Comparison of ENCODE assay signal across 8 mouse cellular contexts in the genomic region with DNA sequence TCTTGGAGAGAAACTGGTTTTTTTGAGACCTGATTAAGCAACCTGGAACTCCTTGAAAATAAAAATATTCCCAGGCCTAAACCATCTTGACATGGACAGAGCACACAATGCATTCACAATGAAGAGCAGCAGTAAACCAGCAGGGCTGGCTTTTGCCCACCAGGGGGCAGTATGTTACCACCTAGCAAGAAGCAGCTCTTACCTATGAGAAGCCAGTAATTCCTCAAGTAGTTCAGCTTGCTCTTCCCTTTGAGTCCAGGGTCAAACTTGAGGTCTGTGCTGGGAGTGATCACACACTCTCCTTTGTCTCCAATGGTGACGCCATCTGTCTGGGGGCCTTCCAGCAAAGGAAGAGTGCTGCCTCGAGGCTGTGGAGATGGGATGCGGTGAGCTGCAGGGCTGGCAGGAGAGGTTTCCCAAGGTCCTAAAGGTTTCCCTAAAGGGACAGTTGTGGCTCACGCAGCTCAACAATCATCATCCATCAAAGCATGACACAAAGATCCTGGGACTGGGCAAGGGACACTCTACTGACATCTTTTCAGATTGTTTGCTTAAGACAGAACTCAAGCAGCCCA. TPM values are rescaled to one million over a fixed set of nuclear protein-coding genes. Genes with fewer than 3 reads are reported as not detected.
A peak's percentile ranks its signal among the peaks of the same experiment; 100 is the strongest.
DNase-seq lines count a peak whose midpoint lies in the region; ATAC-seq lines count a peak whose summit lies in the region.

No protein-coding gene starts in this region.

- H3K9ac ChIP-seq in intestine, embryonic 14.5 days (ENCODE audit: low read length): no peak overlapping the region

- DNase-seq in WW6 (ENCODE audit: low read depth, low spot score): peak; percentile 71
- DNase-seq in cerebellum, postnatal 25 days: peak; percentile 84 to 89
- DNase-seq in gastrocnemius, adult 18-20 months (ENCODE audit: low spot score): peak; percentile 82
- DNase-seq in intestine, embryonic 14.5 days (ENCODE audit: low spot score): peak; percentile 92
- peak; percentile 48 to 90 for DNase-seq in left cerebral cortex, adult 9 months (ENCODE audit: low spot score in 2 of 2)
- DNase-seq in right cerebral cortex, postnatal 36 days (ENCODE audit: low spot score in 2 of 2): peak; percentile 77 to 79
- DNase-seq in urinary bladder, postnatal 4 days (ENCODE audit: low spot score in 2 of 2): peak; percentile 70 to 76

- no peak overlapping the region for H3K4me2 ChIP-seq in intestine, embryonic 14.5 days (ENCODE audit: low read length)

- H3K27me3 ChIP-seq in intestine, embryonic 14.5 days (replicated peaks; ENCODE audit: control insufficient read depth, insufficient read depth, low read length): no peaks in the 10 kb centered on the region

- H3K4me3 ChIP-seq in intestine, embryonic 14.5 days (ENCODE audit: low read depth, low read length): no peak overlapping the region

- peak; percentile 74; the same call in 1 of the 2 replicates for ATAC-seq in intestine, embryonic 14.5 days (replicated peaks; ENCODE audit: low FRiP score, low TSS enrichment, low read depth)
- ATAC-seq in megakaryocyte-erythroid progenitor cell, adult 5-6 weeks (replicated peaks; ENCODE audit: low FRiP score, low TSS enrichment, poor library complexity, severe bottlenecking): peak; percentile 83

- 34% methylated on average over 4 of the region's 4 CpGs for WGBS in intestine, embryonic 14.5 days

- no peak overlapping the region for H3K27ac ChIP-seq in intestine, embryonic 14.5 days (ENCODE audit: low read depth)

- H3K36me3 ChIP-seq in intestine, embryonic 14.5 days (ENCODE audit: control insufficient read depth, insufficient read depth, low read length): peaks cover 11% of the 10 kb centered on the region

- no peaks in the 10 kb centered on the region for H3K4me1 ChIP-seq in intestine, embryonic 14.5 days (replicated peaks; ENCODE audit: control insufficient read depth, insufficient read depth, low read length)

- no peaks in the 10 kb centered on the region for H3K9me3 ChIP-seq in intestine, embryonic 14.5 days (ENCODE audit: control insufficient read depth, low read length)

RNA-seq across cellular contexts. Expression of gene Icam2, which starts 30.8 kb away (rescaled TPM):
- total RNA-seq in gastrocnemius, adult 18-20 months (2021): 1 to 10 TPM; 3.3 to 7.8 TPM
- polyA plus RNA-seq in intestine, embryonic 14.5 days (2014; fragmentation: Nextera tagmentation; extraction: Ambion mirVana): 41.6 and 50.5 TPM in 2 replicates
- total RNA-seq in megakaryocyte-erythroid progenitor cell, adult 5-6 weeks (2014; fragmentation: Nextera tagmentation): 20.5 and 46.5 TPM in 2 replicates
- 51.4 and 82.3 TPM in 2 replicates for total RNA-seq in megakaryocyte-erythroid progenitor cell, adult 5-6 weeks (2017)

RNA-seq across cellular contexts. Expression of gene Prr29, which starts 53.4 kb away (rescaled TPM):
- total RNA-seq in gastrocnemius, adult 18-20 months (2021): 1 to 10 TPM; 4.8 to 5.7 TPM
- polyA plus RNA-seq in intestine, embryonic 14.5 days (2014; fragmentation: Nextera tagmentation; extraction: Ambion mirVana): 0.60 and 0.74 TPM in 2 replicates
- total RNA-seq in megakaryocyte-erythroid progenitor cell, adult 5-6 weeks (2014; fragmentation: Nextera tagmentation): 4.6 TPM in 1 of 2 replicates, not detected in the other
- total RNA-seq in megakaryocyte-erythroid progenitor cell, adult 5-6 weeks (2017): not detected in 2 replicates
